Mouse (Mus musculus) 416B (cell line): ENCODE data around the gene Hoxd12.

Experiments
- DNase-seq: peaks from one replicate; pipeline ENCODE4 v3.0.0; 2011; ENCODE audit warnings: low read depth

Gene Hoxd12

GRCm38 (mm10) chr2:74663291-74663925 is 11.4 kb upstream of the Hoxd12 start:
- DNase-seq, result peak; percentile 76

GRCm38 (mm10) chr2:74666411-74666810 is 8.4 kb upstream of the Hoxd12 start:
- DNase-seq, result no peak

- no peak for DNase-seq
Observed at GRCm38 (mm10) chr2:74667191-74667841, 7.5 kb upstream of the Hoxd12 start.

- no peak for DNase-seq
Observed at GRCm38 (mm10) chr2:74667842-74668357, 6.9 kb upstream of the Hoxd12 start, which contains the start of gene Hoxd13. Hoxd13 (plus strand) TSS chr2:74668310.

- DNase-seq, result no peak
Observed at GRCm38 (mm10) chr2:74668370-74669229, 6.2 kb upstream of the Hoxd12 start.

- DNase-seq, result no peak
Observed at GRCm38 (mm10) chr2:74669230-74669578, 5.6 kb upstream of the Hoxd12 start.

GRCm38 (mm10) chr2:74669650-74670235 is 5.1 kb upstream of the Hoxd12 start:
- no peak for DNase-seq

GRCm38 (mm10) chr2:74670632-74671188 is 4.1 kb upstream of the Hoxd12 start:
- DNase-seq, result no peak

GRCm38 (mm10) chr2:74671847-74672246 is 3.0 kb upstream of the Hoxd12 start:
- peak; percentile 73 for DNase-seq

GRCm38 (mm10) chr2:74672481-74673362 is 2.1 kb upstream of the Hoxd12 start:
- DNase-seq, result peak; percentile 83

GRCm38 (mm10) chr2:74673835-74674425 is 883 bp upstream of the Hoxd12 start:
- DNase-seq, result no peak

- no peak for DNase-seq
Observed at GRCm38 (mm10) chr2:74675666-74676282, 961 bp downstream of the Hoxd12 start.

GRCm38 (mm10) chr2:74676376-74677052 is 1.7 kb downstream of the Hoxd12 start:
- DNase-seq, result no peak

GRCm38 (mm10) chr2:74677106-74677505 is 2.3 kb downstream of the Hoxd12 start:
- no peak for DNase-seq

- no peak for DNase-seq
Observed at GRCm38 (mm10) chr2:74678891-74679595, 4.2 kb downstream of the Hoxd12 start, which contains the start of gene Hoxd11. Hoxd11 (plus strand) TSS chr2:74679557.

GRCm38 (mm10) chr2:74679596-74679971 is 4.8 kb downstream of the Hoxd12 start:
- no peak for DNase-seq

GRCm38 (mm10) chr2:74679980-74680379 is 5.2 kb downstream of the Hoxd12 start:
- no peak for DNase-seq

GRCm38 (mm10) chr2:74680561-74681398 is 6.0 kb downstream of the Hoxd12 start:
- DNase-seq, result no peak
